Mouse (Mus musculus) stomach, postnatal 0 days (tissue): Measurements from ENCODE around the gene Xrra1.

ENCODE experiments used
- CTCF ChIP-seq: IDR thresholded peaks from 2 replicates; pipeline ENCODE4 v1.5.1; 2016; ENCODE audit warnings: antibody characterized with exemption, low read depth, mild to moderate bottlenecking, moderate library complexity
- EP300 ChIP-seq: optimal IDR thresholded peaks from 2 replicates; pipeline ENCODE3; 2016; ENCODE audit warnings: antibody characterized with exemption

DNA sequence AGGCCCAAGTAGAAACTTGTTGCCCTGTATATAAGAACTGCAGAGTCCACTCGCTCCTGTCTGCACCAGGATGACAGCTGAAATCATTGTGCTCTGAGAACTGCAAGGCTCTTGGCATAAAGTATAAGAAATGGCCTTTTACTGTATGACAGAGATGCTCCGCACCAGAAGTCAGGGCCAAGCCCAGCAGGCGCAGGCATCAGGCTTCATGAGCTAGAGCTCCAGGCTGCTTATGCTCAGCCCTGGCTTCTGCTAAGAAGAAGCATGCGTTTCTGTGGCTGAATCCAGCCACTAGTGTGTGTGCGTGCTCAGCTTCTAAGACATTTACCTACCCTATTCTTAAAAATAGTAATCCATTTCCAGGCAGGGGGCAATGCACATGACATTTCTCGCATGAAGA, 35.6 kb downstream of the Xrra1 start:
- no peak for TF ChIP-seq CTCF
- no peak for TF ChIP-seq EP300
